Mouse (Mus musculus) bone marrow macrophage, adult 2 months (primary cell): ENCODE results near the gene Fam177a.
"Not testable (repeated sequence)": the region's sequence is repeated elsewhere in the genome, so short reads cannot be mapped to it uniquely, and the experiment has no call there.

Experiments used
- CTCF ChIP-seq: IDR thresholded peaks from 2 replicates; pipeline ENCODE4 v1.5.1; 2012; ENCODE audit warnings: low read depth, mild to moderate bottlenecking, low read length, moderate library complexity
- POLR2A ChIP-seq: IDR thresholded peaks from 2 replicates; pipeline ENCODE4 v1.6.1; 2012; ENCODE audit warnings: mild to moderate bottlenecking, low read depth, low read length, borderline replicate concordance

DNA sequence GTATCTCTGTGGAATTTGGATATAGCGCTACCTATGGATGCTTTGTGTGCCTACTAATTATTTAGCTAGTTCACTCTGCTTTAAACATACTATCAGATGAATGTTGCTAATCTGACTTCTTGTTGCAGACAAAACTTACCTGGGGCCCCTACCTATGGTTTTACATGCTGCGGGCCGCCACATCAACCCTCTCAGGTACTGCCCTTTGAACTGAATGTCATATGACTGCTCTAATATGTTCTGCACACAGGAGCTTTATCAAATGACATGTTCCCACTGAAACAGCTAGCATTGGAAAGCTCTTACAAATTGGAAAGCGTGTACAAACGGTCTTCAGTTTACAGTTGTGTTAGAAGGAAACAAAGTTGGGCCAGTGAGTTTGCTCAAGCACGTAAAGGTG, 11.3 kb downstream of the Fam177a start:
- TF ChIP-seq POLR2A, CTCF: not testable (repeated sequence)
